Mouse (Mus musculus) embryonic facial prominence, embryonic 11.5 days (tissue): ENCODE results near the gene Noc4l. TPM values are rescaled to one million over a fixed set of nuclear protein-coding genes. Genes with fewer than 3 reads are reported as not detected.

Experiments
- ATAC-seq: fragments of 200-750 bp; cut with Nextera tagmentation; replicated peaks from 2 replicates; pipeline ENCODE4 v1.8.0; 2017; ENCODE audit warnings: low read depth; ENCODE audit not compliant: insufficient number of reproducible peaks, low FRiP score, low TSS enrichment
- DNase-seq: peaks from one replicate; pipeline ENCODE4 v3.0.0-alpha.2; 2015; ENCODE audit warnings: low spot score
- H3K27ac ChIP-seq: fragments of 300-500 bp; sonication (generic); replicated peaks from 2 replicates; pipeline ENCODE4 v1.5.1; 2014; ENCODE audit warnings: mild to moderate bottlenecking, low read depth, low read length, control low read depth
- H3K27me3 ChIP-seq: fragments of 300-500 bp; sonication (generic); 2 replicates; pipeline ENCODE4 v1.6.1; 2014; ENCODE audit warnings: mild to moderate bottlenecking, low read length, moderate library complexity, mixed read lengths; ENCODE audit not compliant: control insufficient read depth, insufficient read depth
- H3K36me3 ChIP-seq: fragments of 300-500 bp; sonication (generic); replicated peaks from 2 replicates; pipeline ENCODE4 v1.6.1; 2014; ENCODE audit warnings: low read depth, mild to moderate bottlenecking, low read length, moderate library complexity, mixed read lengths; ENCODE audit not compliant: control insufficient read depth, insufficient read depth
- H3K4me1 ChIP-seq: fragments of 300-500 bp; sonication (generic); 2 replicates; pipeline ENCODE4 v1.6.1; 2014; ENCODE audit warnings: low read length, mixed read lengths; ENCODE audit not compliant: control insufficient read depth, insufficient read depth
- H3K4me2 ChIP-seq: fragments of 300-500 bp; sonication (generic); 2 replicates; pipeline ENCODE4 v1.6.1; 2014; ENCODE audit warnings: low read depth, mild to moderate bottlenecking, control low read depth, low read length, moderate library complexity
- H3K4me3 ChIP-seq: fragments of 300-500 bp; sonication (generic); 2 replicates; pipeline ENCODE4 v1.5.1; 2014; ENCODE audit warnings: low read depth, low read length, control low read depth
- H3K9ac ChIP-seq: fragments of 300-500 bp; sonication (generic); replicated peaks from 2 replicates; pipeline ENCODE4 v1.6.1; 2014; ENCODE audit warnings: mild to moderate bottlenecking, control low read depth, low read length
- H3K9me3 ChIP-seq: fragments of 300-500 bp; sonication (generic); replicated peaks from 2 replicates; pipeline ENCODE4 v1.6.1; 2016; ENCODE audit warnings: mild to moderate bottlenecking, low read length, inconsistent platforms, mixed read lengths; ENCODE audit not compliant: control insufficient read depth
- WGBS: fragments of 180-500 bp; shearing (Covaris S2); extraction: QIAGEN DNeasy Blood & Tissue Kit; methylation state at CpG from one replicate; pipeline ENCODE4 v1.1.7; 2014; 5-methylcytosine and 5-hydroxymethylcytosine counted together
- polyA plus RNA-seq: library from polyadenylated mRNA; unstranded; fragments of >200 nt; fragmentation: Nextera tagmentation; extraction: Ambion mirVana; gene quantifications from 2 replicates; pipeline ENCODE4 v1.2.1, GENCODE M21; 2014

The Noc4l gene
- 57.4 and 60.4 TPM in 2 replicates for polyA plus RNA-seq

DNA sequence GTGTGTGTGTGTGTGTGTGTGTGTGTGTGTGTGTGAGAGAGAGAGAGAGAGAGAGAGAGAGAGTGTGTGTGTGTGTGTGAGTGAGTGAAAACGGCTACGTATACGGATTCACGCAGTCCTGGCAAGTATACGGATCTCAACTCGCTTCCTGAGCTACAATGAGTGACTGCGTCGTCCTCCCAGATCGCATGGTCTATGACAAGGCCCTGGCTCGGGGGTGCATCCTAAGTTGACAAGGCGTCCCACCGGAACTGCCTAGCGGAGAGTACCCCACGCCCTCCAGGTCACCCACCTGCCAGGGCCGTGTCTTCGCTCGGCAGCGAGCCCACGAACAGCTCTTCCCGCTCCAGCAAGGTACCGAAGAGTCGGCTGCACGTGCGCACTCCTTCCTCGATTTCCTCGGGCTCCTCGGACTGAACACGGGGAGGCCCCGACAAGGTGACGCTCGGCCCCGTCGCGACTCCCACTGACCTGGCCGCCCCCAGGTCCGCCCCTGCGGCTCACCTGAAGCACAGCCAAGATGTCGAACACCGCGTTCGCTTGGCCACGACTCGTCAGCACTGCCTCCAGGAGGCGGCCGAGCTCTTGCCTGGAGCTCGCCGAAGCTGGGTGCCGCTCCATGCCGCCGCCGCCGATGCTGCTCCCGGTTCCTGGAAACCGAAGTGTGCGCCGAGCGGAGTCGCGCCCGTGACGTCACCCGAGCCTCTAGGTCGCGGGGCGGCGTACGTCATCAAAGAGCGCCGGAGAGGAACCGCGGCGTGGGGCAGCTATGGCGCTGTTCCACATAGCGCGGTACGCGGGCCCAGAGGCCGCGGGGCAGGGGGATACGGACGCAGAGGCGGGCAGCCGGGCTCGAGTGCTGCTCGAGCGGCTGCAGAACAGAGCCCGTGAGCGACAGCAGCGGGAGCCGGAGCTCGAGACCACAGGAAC lies at the start of gene Noc4l, which contains the start of gene Ddx51:
Gene Noc4l (minus strand): TSS at position 699 of the 930 bp plus-strand sequence.
Gene Ddx51 (plus strand): TSS at position 733 of the 930 bp plus-strand sequence.
- H3K4me3 ChIP-seq = peak within 1 kb of the TSS; percentile 90
- no peaks in the 10 kb centered on the region for H3K9me3 ChIP-seq
- H3K27ac ChIP-seq = no peak within 1 kb of the TSS
- peak within 1 kb of the TSS; percentile 88 for H3K4me2 ChIP-seq
- peak; percentile 98 for DNase-seq
- H3K9ac ChIP-seq = peak within 1 kb of the TSS; percentile 87
- ATAC-seq = peak; percentile 73
- peaks cover 12% of the 10 kb centered on the region for H3K36me3 ChIP-seq
- H3K4me1 ChIP-seq = no peaks in the 10 kb centered on the region; the same call in 1 of the 2 replicates
- H3K27me3 ChIP-seq = no peaks in the 10 kb centered on the region
- WGBS = under 1% methylated on average over 87 of the region's 91 CpGs

GRCm38 (mm10) chr5:110698617-110699016 lies 45.4 kb upstream of the Noc4l start:
- 91% methylated on average over 4 of the region's 4 CpGs for WGBS
- no peak overlapping the region for H3K4me2 ChIP-seq
- no peaks in the 10 kb centered on the region for H3K4me1 ChIP-seq
- ATAC-seq (no peak), DNase-seq (no peak)
- H3K9me3 ChIP-seq = no peaks in the 10 kb centered on the region
- no peak overlapping the region for H3K4me3 ChIP-seq
- no peak overlapping the region for H3K27ac ChIP-seq
- peaks cover 14% of the 10 kb centered on the region for H3K36me3 ChIP-seq
- no peak overlapping the region for H3K9ac ChIP-seq
- no peaks in the 10 kb centered on the region for H3K27me3 ChIP-seq

DNA sequence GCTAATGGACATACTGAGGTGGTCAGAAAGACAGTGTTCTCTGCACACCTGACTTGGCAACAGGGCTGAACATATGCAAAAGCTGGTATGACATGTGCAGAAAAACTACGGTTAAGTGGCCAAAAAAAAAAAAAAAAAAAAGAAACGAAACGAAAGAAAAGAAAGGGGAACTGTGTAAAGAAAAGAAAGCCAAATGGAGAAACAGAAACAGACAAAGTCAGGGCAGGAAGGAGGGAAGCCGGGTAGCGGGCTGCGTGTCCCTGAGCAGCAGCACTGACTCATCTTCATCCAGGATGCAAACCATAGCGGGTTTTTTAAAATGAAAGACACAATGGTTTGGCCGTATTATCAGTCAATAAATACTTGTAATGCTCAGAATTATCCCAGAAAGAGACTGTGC lies 28.8 kb upstream of the Noc4l start:
- no peak for DNase-seq
- Histone ChIP-seq H3K9ac (no peak overlapping the region), H3K27ac (no peak overlapping the region), H3K36me3 (peaks cover 15% of the 10 kb centered on the region), H3K4me3 (no peak overlapping the region), H3K4me1 (no peaks in the 10 kb centered on the region), H3K4me2 (no peak overlapping the region), H3K27me3 (no peaks in the 10 kb centered on the region), H3K9me3 (no peaks in the 10 kb centered on the region)
- WGBS = 94% methylated on average over 7 of the region's 8 CpGs
- ATAC-seq = no peak

- Histone ChIP-seq H3K4me2 (no peak overlapping the region), H3K9me3 (no peaks in the 10 kb centered on the region), H3K4me3 (no peak overlapping the region), H3K9ac (no peak overlapping the region), H3K4me1 (no peaks in the 10 kb centered on the region), H3K27me3 (no peaks in the 10 kb centered on the region), H3K27ac (no peak overlapping the region), H3K36me3 (peaks cover 22% of the 10 kb centered on the region)
- WGBS = 71% methylated on average over 6 of the region's 6 CpGs
- no peak for DNase-seq
- ATAC-seq = no peak
Observed at GRCm38 (mm10) chr5:110665486-110666121, 12.4 kb upstream of the Noc4l start.

GRCm38 (mm10) chr5:110664750-110665269 lies 11.6 kb upstream of the Noc4l start:
- no peak overlapping the region for H3K27ac ChIP-seq
- H3K27me3 ChIP-seq = no peaks in the 10 kb centered on the region
- H3K36me3 ChIP-seq = peaks cover 19% of the 10 kb centered on the region
- WGBS = 89% methylated on average over 2 of the region's 2 CpGs
- no peak overlapping the region for H3K4me3 ChIP-seq
- no peaks in the 10 kb centered on the region for H3K4me1 ChIP-seq
- ATAC-seq = no peak
- no peak for DNase-seq
- H3K9ac ChIP-seq = no peak overlapping the region
- no peak overlapping the region for H3K4me2 ChIP-seq
- H3K9me3 ChIP-seq = no peaks in the 10 kb centered on the region

DNA sequence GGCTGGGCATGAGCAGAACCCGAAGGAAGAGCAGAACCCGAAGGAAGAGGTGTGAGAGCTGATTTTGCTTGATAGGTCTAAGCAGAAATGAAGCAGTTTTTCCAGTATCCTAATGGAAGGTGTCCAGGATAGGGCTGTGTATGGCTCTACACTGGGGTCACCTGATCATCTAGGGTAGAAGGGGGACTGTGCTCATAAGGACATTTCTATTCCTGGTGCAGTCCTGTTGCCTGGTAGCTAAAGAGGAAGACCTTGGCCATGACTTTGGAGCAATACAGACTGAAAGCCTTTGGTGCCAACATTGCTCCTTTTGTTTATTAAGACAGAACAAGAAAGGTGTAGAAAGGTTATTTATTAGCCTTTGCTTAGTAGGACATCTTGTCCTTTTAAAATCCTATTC lies 10.8 kb upstream of the Noc4l start:
- peaks cover 19% of the 10 kb centered on the region for H3K36me3 ChIP-seq
- H3K4me1 ChIP-seq = no peaks in the 10 kb centered on the region
- no peak overlapping the region for H3K9ac ChIP-seq
- no peaks in the 10 kb centered on the region for H3K27me3 ChIP-seq
- no peak overlapping the region for H3K27ac ChIP-seq
- no peaks in the 10 kb centered on the region for H3K9me3 ChIP-seq
- DNase-seq = no peak
- no peak overlapping the region for H3K4me3 ChIP-seq
- WGBS = 88% methylated on average over 2 of the region's 2 CpGs
- no peak overlapping the region for H3K4me2 ChIP-seq
- no peak for ATAC-seq

DNA sequence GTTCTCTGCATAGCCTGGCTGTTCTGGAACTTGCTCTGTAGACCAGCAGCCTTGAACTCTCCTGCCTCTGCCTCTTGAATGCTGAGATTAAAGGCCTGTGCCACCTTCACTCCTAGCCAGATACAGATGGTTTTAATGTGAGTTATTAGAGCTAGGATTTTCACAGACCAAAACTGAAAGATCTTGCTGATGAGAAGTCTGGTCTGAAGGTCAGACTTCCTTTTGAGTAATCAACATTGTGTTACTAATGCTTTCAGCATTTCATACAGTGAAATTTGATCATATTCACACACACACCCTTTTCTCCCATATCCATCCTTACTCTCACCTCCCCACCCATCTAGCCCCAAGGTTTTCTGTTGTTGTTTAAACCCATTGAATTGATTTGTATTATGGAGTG lies 6.5 kb upstream of the Noc4l start:
- Histone ChIP-seq H3K4me2 (no peak overlapping the region), H3K4me3 (no peak overlapping the region), H3K27ac (no peak overlapping the region), H3K36me3 (peaks cover 17% of the 10 kb centered on the region), H3K9ac (no peak overlapping the region), H3K9me3 (no peaks in the 10 kb centered on the region), H3K27me3 (no peaks in the 10 kb centered on the region), H3K4me1 (no peaks in the 10 kb centered on the region)
- ATAC-seq (no peak), DNase-seq (no peak)
